Mouse (Mus musculus) embryonic fibroblast, embryonic 13.5 days (primary cell): ENCODE results near the gene Banp. TPM values are rescaled to one million over a fixed set of nuclear protein-coding genes. Genes with fewer than 3 reads are reported as not detected.
A peak's percentile ranks its signal among the peaks of the same experiment; 100 is the strongest.

Source experiments
- H3K27ac ChIP-seq: 2 replicates; pipeline ENCODE4 v1.5.1; 2012; ENCODE audit warnings: low read length, control low read depth, inconsistent platforms; ENCODE audit not compliant: insufficient read depth
- H3K4me1 ChIP-seq: 2 replicates; pipeline ENCODE4 v1.6.1; 2011; ENCODE audit warnings: low read length; ENCODE audit not compliant: control insufficient read depth, insufficient read depth
- H3K4me3 ChIP-seq: 2 replicates; pipeline ENCODE4 v1.5.1; 2011; ENCODE audit warnings: mild to moderate bottlenecking, control low read depth, low read length; ENCODE audit not compliant: insufficient read depth
- CTCF ChIP-seq: IDR thresholded peaks from 2 replicates; pipeline ENCODE4 v1.5.1; 2011; ENCODE audit warnings: mild to moderate bottlenecking, control low read depth, low read length, moderate library complexity, borderline replicate concordance; ENCODE audit not compliant: insufficient read depth
- POLR2A ChIP-seq: IDR thresholded peaks from 2 replicates; pipeline ENCODE4 v1.6.1; 2011; ENCODE audit warnings: low read depth, mild to moderate bottlenecking, control low read depth, low read length, moderate library complexity
- polyA plus RNA-seq: library from polyadenylated mRNA; stranded (reverse); fragments of >200 nt; gene quantifications from 2 replicates; pipeline ENCODE4 v1.2.4, GENCODE M21; 2011; ENCODE audit warnings: low read depth; ENCODE audit not compliant: missing spikeins, insufficient read length

Gene Banp
- polyA plus RNA-seq, 1 experiment = 38.9 TPM

DNA sequence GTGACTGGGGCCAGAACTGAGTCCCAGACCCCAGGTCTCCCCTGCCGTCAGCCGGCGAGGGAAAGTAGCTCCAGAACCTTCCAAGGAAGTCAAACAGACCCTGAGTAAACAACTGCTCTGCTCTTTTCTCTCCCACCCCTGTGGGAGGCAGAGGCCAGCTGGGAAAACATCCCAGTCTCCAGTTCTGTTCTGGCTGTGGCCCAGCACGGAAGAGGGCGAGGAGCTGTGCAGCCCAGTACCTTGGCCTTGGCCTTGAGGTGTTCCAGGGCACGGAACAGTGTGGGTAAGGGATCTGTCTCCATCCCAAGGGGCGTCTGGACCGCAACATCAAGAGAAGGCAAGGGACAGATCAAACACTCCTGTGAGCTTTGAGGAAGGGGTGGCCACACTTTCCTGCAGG is 27.4 kb upstream of the Banp start:
- H3K27ac ChIP-seq = no peak overlapping the region
- no peak overlapping the region for H3K4me3 ChIP-seq
- no peak for TF ChIP-seq POLR2A
- no peak for TF ChIP-seq CTCF
- peaks cover 4% of the 10 kb centered on the region; the same call in 1 of the 2 replicates for H3K4me1 ChIP-seq

- Histone ChIP-seq H3K4me1 (peaks cover 3% of the 10 kb centered on the region; the same call in 1 of the 2 replicates), H3K4me3 (no peak overlapping the region), H3K27ac (no peak overlapping the region)
- no peak for TF ChIP-seq CTCF
- TF ChIP-seq POLR2A = no peak
Measured at GRCm38 (mm10) chr8:121924681-121925080, 24.9 kb upstream of the Banp start.

DNA sequence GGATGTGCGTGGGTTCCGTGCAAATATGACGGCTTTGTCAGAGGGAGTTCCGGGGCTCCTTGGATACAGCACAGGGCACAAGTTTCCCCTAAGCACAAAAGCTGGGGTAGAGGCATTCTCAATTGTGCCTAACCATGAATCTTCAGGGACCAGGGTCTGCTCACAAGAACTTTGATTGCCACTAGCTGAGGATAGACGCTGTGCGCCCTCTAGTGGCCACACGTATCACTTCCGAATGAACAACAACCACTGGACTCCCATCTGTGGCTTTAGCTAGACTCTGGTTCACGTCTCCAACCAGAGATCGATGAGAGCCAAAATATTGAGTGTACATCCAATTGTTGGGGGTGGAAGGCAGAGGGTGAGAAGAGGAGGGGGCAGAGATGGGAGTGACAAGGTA is 23.9 kb upstream of the Banp start:
- Histone ChIP-seq H3K4me3 (no peak overlapping the region), H3K4me1 (no peaks in the 10 kb centered on the region), H3K27ac (no peak overlapping the region)
- TF ChIP-seq POLR2A (no peak), CTCF (peak; percentile 87; the same call in 1 of the 2 replicates)

DNA sequence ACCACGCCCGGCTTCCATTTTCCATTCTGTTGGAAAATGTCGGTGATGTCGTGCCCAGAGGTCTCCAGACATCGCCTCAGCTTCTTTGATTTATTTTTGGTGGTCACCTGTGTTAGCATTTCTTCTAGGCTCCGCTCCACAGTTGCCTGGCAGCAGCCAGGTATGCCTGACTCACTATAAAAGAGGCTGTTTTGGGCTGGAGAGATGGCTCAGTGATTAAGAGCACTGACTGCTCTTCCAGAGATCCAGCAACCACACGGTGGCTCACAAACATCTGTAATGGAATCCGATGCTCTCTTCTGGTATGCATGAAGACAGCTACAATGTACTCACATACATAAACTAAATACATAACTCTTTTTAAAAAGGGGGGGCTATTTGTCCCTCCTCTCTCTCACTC is 23.3 kb upstream of the Banp start:
- Histone ChIP-seq H3K4me1 (no peaks in the 10 kb centered on the region), H3K27ac (no peak overlapping the region), H3K4me3 (no peak overlapping the region)
- TF ChIP-seq CTCF = no peak
- no peak for TF ChIP-seq POLR2A

- no peak overlapping the region for H3K27ac ChIP-seq
- no peak overlapping the region for H3K4me3 ChIP-seq
- no peaks in the 10 kb centered on the region for H3K4me1 ChIP-seq
- TF ChIP-seq POLR2A (no peak), CTCF (peak; percentile 61; the same call in 1 of the 2 replicates)
Measured at GRCm38 (mm10) chr8:121927316-121927715, 22.2 kb upstream of the Banp start.

- no peak overlapping the region for H3K27ac ChIP-seq
- no peaks in the 10 kb centered on the region for H3K4me1 ChIP-seq
- H3K4me3 ChIP-seq = no peak overlapping the region
- TF ChIP-seq CTCF (no peak), POLR2A (no peak)
Measured at GRCm38 (mm10) chr8:121930047-121930446, 19.5 kb upstream of the Banp start.

GRCm38 (mm10) chr8:121931571-121931970 is 18.0 kb upstream of the Banp start:
- TF ChIP-seq POLR2A (no peak), CTCF (no peak)
- H3K4me3 ChIP-seq = no peak overlapping the region
- no peak overlapping the region for H3K27ac ChIP-seq
- no peaks in the 10 kb centered on the region for H3K4me1 ChIP-seq

DNA sequence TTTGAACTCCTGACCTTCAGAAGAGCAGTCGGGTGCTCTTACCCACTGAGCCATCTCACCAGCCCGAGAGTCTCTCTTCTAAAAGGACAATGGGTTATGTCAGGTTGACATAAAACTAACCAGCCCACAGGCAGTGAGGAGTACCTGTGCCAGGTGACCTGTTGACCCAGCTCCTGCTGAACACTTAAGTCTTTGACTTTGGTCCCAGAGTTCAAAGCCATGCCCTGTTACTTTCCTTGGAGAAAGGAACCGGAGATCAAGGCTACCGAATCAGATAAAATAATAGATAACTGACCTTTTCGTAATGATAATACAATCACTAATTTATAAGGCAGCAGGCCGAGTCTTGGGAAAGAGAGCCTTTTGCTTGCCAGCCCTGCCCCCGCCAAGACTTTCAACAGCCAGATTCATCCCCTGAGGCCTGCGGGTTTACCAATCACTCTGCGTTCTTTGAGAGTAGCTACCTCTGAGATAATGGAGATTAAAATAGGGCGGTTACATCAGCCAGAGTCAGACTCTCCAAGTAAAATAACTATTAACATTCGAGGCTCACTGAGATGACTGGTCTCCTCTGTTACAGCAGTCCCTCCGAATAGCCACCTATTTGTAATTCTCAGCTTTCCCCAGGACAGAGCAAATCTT is 17.4 kb upstream of the Banp start:
- TF ChIP-seq CTCF = no peak
- TF ChIP-seq POLR2A = no peak
- Histone ChIP-seq H3K4me3 (no peak overlapping the region), H3K4me1 (no peaks in the 10 kb centered on the region), H3K27ac (no peak overlapping the region)

DNA sequence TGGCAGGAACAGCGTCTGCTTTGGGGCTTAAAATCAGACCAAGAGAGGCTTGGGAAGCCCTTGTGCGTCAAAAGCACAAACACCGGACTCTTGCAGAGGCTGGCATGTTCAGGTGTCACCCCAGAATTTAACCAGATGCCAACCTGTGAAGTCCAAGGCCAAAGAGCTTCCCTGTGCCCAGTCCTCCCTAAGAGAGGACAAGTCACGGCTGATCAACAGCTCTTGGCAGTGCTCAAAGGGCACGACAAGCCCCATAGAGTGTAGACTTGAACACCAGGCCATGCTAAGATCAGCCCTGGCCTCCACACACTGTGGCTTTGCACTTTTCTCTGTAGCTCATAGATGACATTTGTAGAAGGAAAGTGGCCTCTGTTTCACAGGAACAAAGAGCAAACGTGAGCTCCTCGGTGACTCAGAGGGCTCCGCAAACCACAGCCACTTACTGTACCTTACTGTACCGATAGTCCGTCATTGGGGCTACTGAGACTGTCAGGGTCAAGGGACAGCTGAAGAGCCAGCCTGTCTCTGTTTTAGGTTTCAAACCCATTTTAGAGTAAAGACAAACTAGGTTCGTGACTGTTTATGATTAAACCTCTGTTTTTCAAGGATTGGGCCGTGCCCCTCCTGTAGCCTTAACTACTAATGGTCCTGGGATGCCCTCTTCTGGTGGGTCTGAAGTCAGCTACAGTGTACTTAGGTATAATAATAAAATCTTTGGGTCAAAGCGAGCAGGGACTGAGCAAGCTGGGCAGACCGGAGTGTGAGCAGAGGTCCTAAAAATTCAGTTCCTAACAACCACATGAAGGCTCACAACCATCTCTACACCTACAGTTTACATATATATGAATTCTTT is 16.7 kb upstream of the Banp start:
- TF ChIP-seq CTCF (no peak), POLR2A (no peak)
- Histone ChIP-seq H3K4me3 (no peak overlapping the region), H3K27ac (no peak overlapping the region), H3K4me1 (no peaks in the 10 kb centered on the region)

GRCm38 (mm10) chr8:121934506-121934905 is 15.0 kb upstream of the Banp start:
- Histone ChIP-seq H3K27ac (no peak overlapping the region), H3K4me3 (no peak overlapping the region), H3K4me1 (no peaks in the 10 kb centered on the region)
- no peak for TF ChIP-seq CTCF
- TF ChIP-seq POLR2A = no peak
